Mouse (Mus musculus) large intestine, adult 2 months (tissue): ENCODE measurements at regions not wholly inside any gene's neighbourhood (a gene's known extent, or its start where the extent isn't known, plus 50 kb on each side); places are given as distances from the start of the nearest gene placed in this dataset.
"Not testable (repeated sequence)": the region's sequence is repeated elsewhere in the genome, so short reads cannot be mapped to it uniquely, and the experiment has no call there.

Experiments
- DNase-seq: peaks from one replicate; pipeline ENCODE4 v3.0.0-alpha.2; 2012; ENCODE audit warnings: low read depth, low spot score
- WGBS: fragments of 180-500 bp; shearing (Covaris S2); methylation state at CpG from one replicate; pipeline ENCODE4 v1.1.7; 2018; 5-methylcytosine and 5-hydroxymethylcytosine counted together

GRCm38 (mm10) chr6:59102090-59102489 lies 77.7 kb upstream of the Fam13a start:
- WGBS = 58% methylated on average over 1 of the region's 1 CpGs
- no peak for DNase-seq

DNA sequence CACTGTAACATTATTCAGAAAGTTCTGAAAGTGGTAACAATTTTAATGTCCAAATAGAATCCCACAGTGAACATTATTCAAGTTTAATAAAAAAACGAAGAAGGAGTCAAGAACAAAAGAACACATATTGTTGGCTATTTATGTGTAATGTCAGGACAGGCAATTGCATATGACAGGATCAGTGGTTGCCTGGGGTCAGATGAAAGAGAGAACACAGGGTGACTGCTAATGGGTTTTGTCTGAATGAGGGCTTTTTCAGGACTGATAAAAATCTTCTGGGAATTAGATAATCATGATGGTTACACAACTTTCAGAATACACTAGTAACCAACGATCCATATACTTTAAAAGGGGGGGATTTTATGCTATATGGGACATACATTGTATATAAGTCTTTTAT lies 79.6 kb upstream of the Fam13a start:
- WGBS = 57% methylated on average over 2 of the region's 2 CpGs

DNA sequence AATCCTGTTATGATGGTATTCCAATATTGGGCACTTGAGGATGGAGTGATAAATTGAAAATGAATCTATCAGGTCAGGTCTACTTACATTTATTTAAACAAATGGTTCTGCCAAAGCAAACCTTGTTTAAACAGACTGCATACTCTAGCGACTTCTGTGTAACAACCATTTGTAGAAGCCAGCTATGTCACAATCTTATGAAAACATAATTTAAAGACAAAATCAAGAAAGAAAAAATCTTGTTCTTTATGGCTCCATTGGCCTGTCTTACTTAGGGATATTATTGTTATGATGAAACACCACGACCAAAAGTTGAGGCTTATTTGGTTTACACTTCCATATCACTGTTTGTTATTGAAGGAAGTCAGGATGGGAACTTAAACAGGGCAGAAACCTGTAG lies 80.1 kb upstream of the Fam13a start:
- WGBS = 11% methylated on average over 2 of the region's 2 CpGs
- DNase-seq = no peak

More for the DNA sequence above, 79.6 kb upstream of the Fam13a start:
- DNase-seq = no peak

GRCm38 (mm10) chr6:59108102-59108501 lies 83.8 kb upstream of the Fam13a start:
- WGBS = 47% methylated on average over 4 of the region's 4 CpGs
- peak; percentile 19 for DNase-seq

GRCm38 (mm10) chr6:59132410-59132809 lies 76.3 kb upstream of the Tigd2 start:
- WGBS = 38% methylated on average over 2 of the region's 2 CpGs
- DNase-seq = peak; percentile 58

- DNase-seq = not testable (repeated sequence)
- WGBS = 97% methylated on average over 1 of the region's 1 CpGs
Observed at GRCm38 (mm10) chr6:59133800-59134199, 74.9 kb upstream of the Tigd2 start.

- DNase-seq = no peak
Observed at GRCm38 (mm10) chr6:59139702-59140101, 69.0 kb upstream of the Tigd2 start.

DNA sequence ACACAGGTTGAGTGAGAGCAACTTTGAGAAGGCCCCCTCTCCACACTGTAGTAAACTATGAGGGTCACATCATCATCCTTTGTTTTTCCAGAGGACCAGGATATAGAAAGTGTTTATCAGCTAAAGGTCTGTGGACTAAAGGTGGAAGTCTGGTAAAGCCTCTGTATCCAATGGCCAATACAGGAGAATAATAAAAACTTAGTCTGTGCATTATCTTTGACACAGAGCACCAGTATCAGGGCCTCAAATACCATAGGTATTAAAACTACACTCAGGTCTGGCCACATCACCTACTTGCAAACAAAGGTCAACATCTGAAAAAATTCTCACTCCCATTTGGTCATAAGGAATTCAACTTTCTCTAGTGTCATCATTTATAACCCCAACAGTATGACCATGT lies 66.6 kb upstream of the Tigd2 start:
- DNase-seq = no peak

- WGBS = 41% methylated on average over 1 of the region's 1 CpGs
- no peak for DNase-seq
Observed at GRCm38 (mm10) chr6:59147421-59147820, 61.2 kb upstream of the Tigd2 start.

- WGBS = 67% methylated on average over 1 of the region's 1 CpGs
- no peak for DNase-seq
Observed at GRCm38 (mm10) chr6:59155636-59156035, 53.0 kb upstream of the Tigd2 start.
